Mouse (Mus musculus) lung, postnatal 0 days (tissue): ENCODE results near the gene Rnf208. TPM values are rescaled to one million over a fixed set of nuclear protein-coding genes. Genes with fewer than 3 reads are reported as not detected.

Experiments
- ATAC-seq: fragments of 200-750 bp; cut with Nextera tagmentation; 2 replicates; pipeline ENCODE4 v1.8.0; 2017; ENCODE audit warnings: moderate library complexity
- DNase-seq: peaks from one replicate; pipeline ENCODE4 v3.0.0-alpha.2; 2016; ENCODE audit warnings: low spot score
- H3K27ac ChIP-seq: fragments of 300-500 bp; sonication (generic); 2 replicates; pipeline ENCODE4 v1.5.1; 2014; ENCODE audit warnings: antibody characterized with exemption, mild to moderate bottlenecking, low read length, mixed read lengths
- H3K27me3 ChIP-seq: fragments of 300-500 bp; sonication (generic); replicated peaks from 2 replicates; pipeline ENCODE4 v1.6.1; 2014; ENCODE audit warnings: low read length, mixed read lengths; ENCODE audit not compliant: insufficient read depth
- H3K36me3 ChIP-seq: fragments of 300-500 bp; sonication (generic); 2 replicates; pipeline ENCODE4 v1.6.1; 2014; ENCODE audit warnings: low read length, mixed read lengths; ENCODE audit not compliant: insufficient read depth
- H3K4me1 ChIP-seq: fragments of 300-500 bp; sonication (generic); 2 replicates; pipeline ENCODE4 v1.6.1; 2014; ENCODE audit warnings: antibody characterized with exemption, low read depth, low read length, mixed read lengths; ENCODE audit not compliant: insufficient read depth
- H3K4me2 ChIP-seq: fragments of 300-500 bp; sonication (generic); replicated peaks from 2 replicates; pipeline ENCODE4 v1.6.1; 2014; ENCODE audit warnings: low read depth, mild to moderate bottlenecking, low read length, moderate library complexity, mixed read lengths
- H3K4me3 ChIP-seq: fragments of 300-500 bp; sonication (generic); 2 replicates; pipeline ENCODE4 v1.5.1; 2014; ENCODE audit warnings: low read depth, low read length
- H3K9ac ChIP-seq: fragments of 300-500 bp; sonication (generic); replicated peaks from 2 replicates; pipeline ENCODE4 v1.6.1; 2014; ENCODE audit warnings: low read depth, mild to moderate bottlenecking
- H3K9me3 ChIP-seq: fragments of 300-500 bp; sonication (generic); 2 replicates; pipeline ENCODE4 v1.6.1; 2016; ENCODE audit warnings: low read length, mixed read lengths
- CTCF ChIP-seq: IDR thresholded peaks from 2 replicates; pipeline ENCODE4 v1.5.1; 2016; ENCODE audit warnings: antibody characterized with exemption, mild to moderate bottlenecking
- EP300 ChIP-seq: IDR thresholded peaks from 2 replicates; pipeline ENCODE4 v1.6.1; 2016; ENCODE audit warnings: antibody characterized with exemption, mild to moderate bottlenecking, control low read depth
- WGBS: fragments of 180-500 bp; shearing (Covaris S2); extraction: QIAGEN DNeasy Blood & Tissue Kit; methylation state at CpG from one replicate; pipeline ENCODE4 v1.1.7; 2014; 5-methylcytosine and 5-hydroxymethylcytosine counted together
- polyA plus RNA-seq: library from polyadenylated mRNA; unstranded; fragments of >200 nt; fragmentation: Nextera tagmentation; extraction: Ambion mirVana; gene quantifications from 2 replicates; pipeline ENCODE4 v1.2.1, GENCODE M21; 2015

The Rnf208 gene
- polyA plus RNA-seq, 1 experiment from 2014 or later, result 3.4 TPM

- TF ChIP-seq CTCF (no peak), EP300 (no peak)
- no peak overlapping the region for H3K9ac ChIP-seq
- peaks cover 19% of the 10 kb centered on the region for H3K4me1 ChIP-seq
- H3K27ac ChIP-seq, result no peak overlapping the region
- H3K4me2 ChIP-seq, result peak overlapping the region; percentile 62
- no peak for ATAC-seq
- H3K27me3 ChIP-seq, result peaks cover 40% of the 10 kb centered on the region
- no peak for DNase-seq
- 10% methylated on average over 28 of the region's 32 CpGs for WGBS
- no peaks in the 10 kb centered on the region for H3K36me3 ChIP-seq
- H3K4me3 ChIP-seq, result peak overlapping the region; percentile 38
- H3K9me3 ChIP-seq, result no peaks in the 10 kb centered on the region
These were observed 49.4 kb downstream of the Rnf208 start for GRCm38 (mm10) chr2:25291184-25292053.

- H3K27ac ChIP-seq, result no peak overlapping the region
- H3K4me2 ChIP-seq, result peak overlapping the region; percentile 62
- TF ChIP-seq EP300, result no peak
- no peak for TF ChIP-seq CTCF
- ATAC-seq (peak; percentile 43), DNase-seq (peak; percentile 57)
- no peaks in the 10 kb centered on the region for H3K9me3 ChIP-seq
- peaks cover 40% of the 10 kb centered on the region for H3K27me3 ChIP-seq
- 1% methylated on average over 31 of the region's 43 CpGs for WGBS
- H3K36me3 ChIP-seq, result no peaks in the 10 kb centered on the region
- peaks cover 14% of the 10 kb centered on the region for H3K4me1 ChIP-seq
- H3K9ac ChIP-seq, result no peak overlapping the region
- peak overlapping the region; percentile 38 for H3K4me3 ChIP-seq
These were observed 50.0 kb downstream of the Rnf208 start for GRCm38 (mm10) chr2:25292054-25292544.

GRCm38 (mm10) chr2:25292856-25293255, 50.8 kb downstream of the Rnf208 start:
- Histone ChIP-seq H3K9me3 (no peaks in the 10 kb centered on the region), H3K4me3 (no peak overlapping the region; the same call in 1 of the 2 replicates), H3K36me3 (no peaks in the 10 kb centered on the region), H3K27me3 (peaks cover 40% of the 10 kb centered on the region), H3K27ac (no peak overlapping the region), H3K4me2 (peak overlapping the region; percentile 62), H3K4me1 (peaks cover 10% of the 10 kb centered on the region), H3K9ac (no peak overlapping the region)
- DNase-seq (peak; percentile 78), ATAC-seq (peak; percentile 55)
- TF ChIP-seq CTCF (peak; percentile 93), EP300 (no peak)
- 0% methylated on average over 1 of the region's 1 CpGs for WGBS

- Histone ChIP-seq H3K9me3 (no peaks in the 10 kb centered on the region), H3K9ac (no peak overlapping the region), H3K27ac (no peak overlapping the region), H3K4me2 (no peak overlapping the region), H3K36me3 (no peaks in the 10 kb centered on the region), H3K4me3 (no peak overlapping the region), H3K27me3 (peaks cover 39% of the 10 kb centered on the region), H3K4me1 (peaks cover 10% of the 10 kb centered on the region)
- no peak for TF ChIP-seq CTCF
- TF ChIP-seq EP300, result no peak
- 67% methylated on average over 9 of the region's 9 CpGs for WGBS
- ATAC-seq (no peak), DNase-seq (no peak)
These were observed 51.7 kb downstream of the Rnf208 start for GRCm38 (mm10) chr2:25293706-25294105.

Other genes with a start within 250 kb of the Rnf208 start
- 49.3 and 50.2 TPM in 2 replicates for gene Nsmf, start 187.9 kb upstream of the Rnf208 start, polyA plus RNA-seq
- 3.0 and 3.4 TPM in 2 replicates for gene Entpd8, start 162.0 kb upstream of the Rnf208 start, polyA plus RNA-seq
- 11.9 and 14.6 TPM in 2 replicates for gene Noxa1, start 147.1 kb upstream of the Rnf208 start, polyA plus RNA-seq
- 14.1 and 16.0 TPM in 2 replicates for gene Nrarp, start 61.5 kb upstream of the Rnf208 start, polyA plus RNA-seq
- 13.8 and 14.8 TPM in 2 replicates for gene Tor4a, start 45.4 kb upstream of the Rnf208 start, polyA plus RNA-seq
- gene Nelfb, start 30.8 kb upstream of the Rnf208 start, polyA plus RNA-seq, result 74.0 and 80.1 TPM in 2 replicates
- 0.12 TPM in 1 of 2 replicates, not detected in the other for gene Stpg3, start 27.6 kb upstream of the Rnf208 start, polyA plus RNA-seq
- gene Fam166a, start 23.5 kb upstream of the Rnf208 start, polyA plus RNA-seq, result 0.32 and 0.98 TPM in 2 replicates
- gene Tubb4b, start 17.6 kb upstream of the Rnf208 start, polyA plus RNA-seq, result 344 and 386 TPM in 2 replicates
- gene Slc34a3, start 7.9 kb upstream of the Rnf208 start, polyA plus RNA-seq, result not detected in 2 replicates
- 0.10 TPM in 1 of 2 replicates, not detected in the other for gene Rnf224, start 5.5 kb upstream of the Rnf208 start, polyA plus RNA-seq
- gene Cysrt1, start 197 bp downstream of the Rnf208 start, polyA plus RNA-seq, result 0.69 and 0.85 TPM in 2 replicates
- gene AL732309.1, start 4.6 kb downstream of the Rnf208 start, polyA plus RNA-seq, result 4.1 and 4.3 TPM in 2 replicates
- 43.2 and 44.9 TPM in 2 replicates for gene Tmem203, start 13.2 kb downstream of the Rnf208 start, polyA plus RNA-seq
- gene Tprn, start 20.4 kb downstream of the Rnf208 start, polyA plus RNA-seq, result 7.2 and 7.4 TPM in 2 replicates
- 146 and 173 TPM in 2 replicates for gene Ssna1, start 30.2 kb downstream of the Rnf208 start, polyA plus RNA-seq
- gene Anapc2, start 30.2 kb downstream of the Rnf208 start, polyA plus RNA-seq, result 88.4 and 89.0 TPM in 2 replicates
- not detected in 2 replicates for gene Tmem210, start 45.9 kb downstream of the Rnf208 start, polyA plus RNA-seq
- gene Lrrc26, start 47.7 kb downstream of the Rnf208 start, polyA plus RNA-seq, result 42.2 and 46.5 TPM in 2 replicates
- gene Grin1, start 76.9 kb downstream of the Rnf208 start, polyA plus RNA-seq, result 0.30 and 0.36 TPM in 2 replicates
- gene Man1b1, start 90.1 kb downstream of the Rnf208 start, polyA plus RNA-seq, result 36.8 and 40.9 TPM in 2 replicates
- gene Dpp7, start 114.1 kb downstream of the Rnf208 start, polyA plus RNA-seq, result 10.5 and 11.1 TPM in 2 replicates
- 74.4 and 75.5 TPM in 2 replicates for gene Uap1l1, start 123.4 kb downstream of the Rnf208 start, polyA plus RNA-seq
- 2.2 and 2.4 TPM in 2 replicates for gene Sapcd2, start 130.1 kb downstream of the Rnf208 start, polyA plus RNA-seq
- 2.6 and 2.8 TPM in 2 replicates for gene Entpd2, start 153.6 kb downstream of the Rnf208 start, polyA plus RNA-seq
- gene Npdc1, start 157.1 kb downstream of the Rnf208 start, polyA plus RNA-seq, result 42.7 and 45.3 TPM in 2 replicates
- gene Fut7, start 181.0 kb downstream of the Rnf208 start, polyA plus RNA-seq, result 0.32 and 0.45 TPM in 2 replicates
- gene Abca2, start 186.4 kb downstream of the Rnf208 start, polyA plus RNA-seq, result 2.7 and 4.0 TPM in 2 replicates
- gene Clic3, start 214.6 kb downstream of the Rnf208 start, polyA plus RNA-seq, result 633 and 715 TPM in 2 replicates
- 67.4 and 68.9 TPM in 2 replicates for gene Paxx, start 218.8 kb downstream of the Rnf208 start, polyA plus RNA-seq
- gene Ptgds, start 227.8 kb downstream of the Rnf208 start, polyA plus RNA-seq, result 5.8 and 6.1 TPM in 2 replicates